Mouse (Mus musculus) MEL (cell line): Measurements from ENCODE around the gene Ptprn2. TPM values are rescaled to one million over a fixed set of nuclear protein-coding genes. Genes with fewer than 3 reads are reported as not detected.

ENCODE experiments used
- DNase-seq: peaks from one replicate; pipeline ENCODE4 v3.0.0; 2011; ENCODE audit warnings: low read depth, low spot score
- H3K27ac ChIP-seq: 2 replicates; pipeline ENCODE4 v1.5.1; 2012; ENCODE audit warnings: low read depth, mild to moderate bottlenecking, control low read depth, low read length, moderate library complexity; ENCODE audit not compliant: control insufficient read depth
- H3K27me3 ChIP-seq, 2 experiments: fragments of 150-350 bp in 1 of 2; sonication (generic) in 1 of 2; 2 replicates each; pipeline ENCODE4 v1.6.1; 2012; ENCODE audit warnings: low read length in 2 of 2, mild to moderate bottlenecking in 2 of 2, improper control_type of control experiment in 1 of 2, moderate library complexity in 1 of 2; ENCODE audit not compliant: insufficient read depth in 2 of 2, control insufficient read depth in 1 of 2
- H3K36me3 ChIP-seq, 2 experiments: 2 replicates each; pipeline ENCODE4 v1.6.1; 2012 to 2014; ENCODE audit warnings: low read length in 2 of 2, improper control_type of control experiment in 1 of 2, inconsistent platforms in 1 of 2, mild to moderate bottlenecking in 1 of 2; ENCODE audit not compliant: insufficient read depth in 2 of 2, control insufficient read depth in 1 of 2
- H3K4me1 ChIP-seq, 2 experiments: fragments of 150-350 bp in 1 of 2; sonication (generic) in 1 of 2; 2 replicates each; pipeline ENCODE4 v1.6.1; 2012; ENCODE audit warnings: low read length in 2 of 2, improper control_type of control experiment in 1 of 2, mild to moderate bottlenecking in 1 of 2; ENCODE audit not compliant: insufficient read depth in 2 of 2, control insufficient read depth in 1 of 2
- H3K4me3 ChIP-seq, 2 experiments: fragments of 150-350 bp in 1 of 2; sonication (generic) in 1 of 2; 2 replicates each; pipeline ENCODE4 v1.5.1; 2012; ENCODE audit warnings: low read depth in 2 of 2, low read length in 2 of 2, mild to moderate bottlenecking in 2 of 2, moderate library complexity in 2 of 2, control low read depth in 1 of 2, improper control_type of control experiment in 1 of 2; ENCODE audit not compliant: control insufficient read depth in 1 of 2, insufficient read depth in 1 of 2
- H3K79me2 ChIP-seq: 2 replicates; pipeline ENCODE4 v1.6.1; 2012; ENCODE audit warnings: mild to moderate bottlenecking, low read length, moderate library complexity; ENCODE audit not compliant: control insufficient read depth, poor library complexity, insufficient read depth
- H3K9ac ChIP-seq: 2 replicates; pipeline ENCODE4 v1.6.1; 2012; ENCODE audit warnings: low read depth, mild to moderate bottlenecking, control low read depth, low read length, moderate library complexity; ENCODE audit not compliant: control insufficient read depth, poor library complexity, severe bottlenecking
- H3K9me3 ChIP-seq: fragments of 150-350 bp; sonication (generic); replicated peaks from 2 replicates; pipeline ENCODE4 v1.6.1; 2012; ENCODE audit warnings: mild to moderate bottlenecking, low read length, improper control_type of control experiment, moderate library complexity; ENCODE audit not compliant: insufficient read depth
- BHLHE40 ChIP-seq: IDR thresholded peaks from 2 replicates; pipeline ENCODE4 v1.6.1; 2012; ENCODE audit warnings: low read depth, mild to moderate bottlenecking, inconsistent platforms, low read length, improper control_type of control experiment, borderline replicate concordance
- E2F4 ChIP-seq: IDR thresholded peaks from 2 replicates; pipeline ENCODE4 v1.6.1; 2011; ENCODE audit warnings: low read depth, low read length, improper control_type of control experiment, borderline replicate concordance
- GABPA ChIP-seq: IDR thresholded peaks from 2 replicates; pipeline ENCODE4 v1.6.1; 2012; ENCODE audit warnings: low read depth, mild to moderate bottlenecking, inconsistent platforms, low read length, improper control_type of control experiment, moderate library complexity
- GATA1 ChIP-seq: IDR thresholded peaks from 2 replicates; pipeline ENCODE4 v1.6.1; 2011; ENCODE audit warnings: low read depth, low read length, improper control_type of control experiment
- JUND ChIP-seq: IDR thresholded peaks from 2 replicates; pipeline ENCODE4 v1.6.1; 2011; ENCODE audit warnings: low read depth, mild to moderate bottlenecking, improper control_type of control experiment, low read length
- MAFK ChIP-seq: IDR thresholded peaks from 2 replicates; pipeline ENCODE4 v1.6.1; 2011; ENCODE audit warnings: low read depth, mild to moderate bottlenecking, low read length, improper control_type of control experiment, borderline replicate concordance
- MEF2A ChIP-seq: IDR thresholded peaks from 2 replicates; pipeline ENCODE4 v1.6.1; 2014; ENCODE audit warnings: low read depth, mild to moderate bottlenecking, inconsistent platforms, low read length, improper control_type of control experiment; ENCODE audit not compliant: poor library complexity, insufficient replicate concordance, severe bottlenecking; ENCODE audit errors: extremely low read depth
- MYB ChIP-seq: IDR thresholded peaks from 2 replicates; pipeline ENCODE4 v1.6.1; 2011; ENCODE audit warnings: mild to moderate bottlenecking, low read depth, low read length, improper control_type of control experiment
- NRF1 ChIP-seq: IDR thresholded peaks from 2 replicates; pipeline ENCODE4 v1.6.1; 2014; ENCODE audit warnings: low read depth, mild to moderate bottlenecking, inconsistent platforms, low read length, improper control_type of control experiment, moderate library complexity; ENCODE audit not compliant: poor library complexity, insufficient read depth, severe bottlenecking
- POLR2A ChIP-seq, 2 experiments: IDR thresholded peaks; 2 replicates each; pipeline ENCODE4 v1.6.1; 2011 to 2012; ENCODE audit warnings: low read length in 2 of 2, mild to moderate bottlenecking in 2 of 2, control low read depth in 1 of 2, improper control_type of control experiment in 1 of 2, low read depth in 1 of 2, moderate library complexity in 1 of 2; ENCODE audit not compliant: control insufficient read depth in 1 of 2, insufficient read depth in 1 of 2, poor library complexity in 1 of 2
- RAD21 ChIP-seq: IDR thresholded peaks from 2 replicates; pipeline ENCODE4 v1.6.1; 2011; ENCODE audit warnings: mild to moderate bottlenecking, low read depth, low read length, improper control_type of control experiment
- RCOR1 ChIP-seq: IDR thresholded peaks from 2 replicates; pipeline ENCODE4 v1.6.1; 2012; ENCODE audit warnings: low read depth, mild to moderate bottlenecking, inconsistent platforms, low read length, improper control_type of control experiment
- SMC3 ChIP-seq: IDR thresholded peaks from 2 replicates; pipeline ENCODE4 v1.6.1; 2011; ENCODE audit warnings: low read depth, low read length, improper control_type of control experiment
- TAL1 ChIP-seq: IDR thresholded peaks from 2 replicates; pipeline ENCODE4 v1.6.1; 2012; ENCODE audit warnings: mild to moderate bottlenecking, inconsistent platforms, low read length, moderate library complexity, mixed read lengths
- TBP ChIP-seq: IDR thresholded peaks from 2 replicates; pipeline ENCODE4 v1.8.0; 2011; ENCODE audit warnings: low read depth, low read length, improper control_type of control experiment
- TCF12 ChIP-seq: IDR thresholded peaks from 2 replicates; pipeline ENCODE4 v1.6.1; 2014; ENCODE audit warnings: low read depth, mild to moderate bottlenecking, inconsistent platforms, low read length, improper control_type of control experiment, moderate library complexity
- UBTF ChIP-seq: IDR thresholded peaks from 2 replicates; pipeline ENCODE4 v1.6.1; 2012; ENCODE audit warnings: low read depth, mild to moderate bottlenecking, inconsistent platforms, low read length, improper control_type of control experiment, moderate library complexity, borderline replicate concordance; ENCODE audit not compliant: insufficient read depth
- USF1 ChIP-seq: IDR thresholded peaks from 2 replicates; pipeline ENCODE4 v1.6.1; 2014; ENCODE audit warnings: low read depth, mild to moderate bottlenecking, inconsistent platforms, low read length, improper control_type of control experiment, moderate library complexity
- USF2 ChIP-seq, 2 experiments: IDR thresholded peaks; 2 replicates each; pipeline ENCODE4 v1.6.1; 2011 to 2012; ENCODE audit warnings: improper control_type of control experiment in 2 of 2, low read length in 2 of 2, borderline replicate concordance in 1 of 2, inconsistent platforms in 1 of 2, low read depth in 1 of 2, mild to moderate bottlenecking in 1 of 2; ENCODE audit not compliant: insufficient read depth in 1 of 2
- ZC3H11A ChIP-seq: IDR thresholded peaks from 2 replicates; pipeline ENCODE4 v1.6.1; 2012; ENCODE audit warnings: low read depth, mild to moderate bottlenecking, inconsistent platforms, low read length, improper control_type of control experiment
- ZKSCAN1 ChIP-seq: IDR thresholded peaks from 2 replicates; pipeline ENCODE4 v1.6.1; 2012; ENCODE audit warnings: low read depth, mild to moderate bottlenecking, inconsistent platforms, low read length, improper control_type of control experiment, moderate library complexity
- ZNF384 ChIP-seq: IDR thresholded peaks from 2 replicates; pipeline ENCODE4 v1.6.1; 2012; ENCODE audit warnings: low read depth, mild to moderate bottlenecking, inconsistent platforms, low read length, improper control_type of control experiment
- polyA plus RNA-seq, 2 experiments: library from polyadenylated mRNA; stranded (reverse) in 1 of 2; unstranded in 1 of 2; fragments of >175 nt in 1 of 2; fragments of >200 nt in 1 of 2; gene quantifications; 2 replicates each; pipeline versions ENCODE4 v1.2.1 to v1.2.4; 2012; ENCODE audit warnings: low replicate concordance in 2 of 2, low read depth in 1 of 2; ENCODE audit not compliant: insufficient read length in 2 of 2, insufficient read depth in 1 of 2, missing spikeins in 1 of 2
- total RNA-seq: library from RNA; depleted of rRNA; stranded (reverse); fragments of 300-350 nt; gene quantifications from 2 replicates; pipeline ENCODE4 v1.2.3, GENCODE M21; 2012

The Ptprn2 gene
- total and polyA plus RNA-seq, 3 experiments: not detected

GRCm38 (mm10) chr12:116481921-116482320 lies 3.6 kb upstream of the Ptprn2 start:
- no peaks in the 10 kb centered on the region for H3K27me3 ChIP-seq
- no peaks in the 10 kb centered on the region for H3K79me2 ChIP-seq
- peaks cover 0 to 14% of the 10 kb centered on the region in 2 experiments; a peak in 2 of 4 replicates for H3K36me3 ChIP-seq
- H3K9me3 ChIP-seq: no peaks in the 10 kb centered on the region
- DNase-seq: no peak
- TF ChIP-seq BHLHE40 (no peak), MEF2A (no peak), TAL1 (no peak), MAFK (no peak), JUND (no peak), RCOR1 (no peak), NRF1 (no peak), SMC3 (no peak), USF2 (IDR thresholded peaks at IDR 0.05; ENCODE audit: borderline replicate concordance in 1 of 2, insufficient read depth in 1 of 2, low read depth in 1 of 2, low read length in 2 of 2) (no peak), TCF12 (no peak), UBTF (no peak)
- peaks cover 12 to 15% of the 10 kb centered on the region in 2 experiments for H3K4me1 ChIP-seq
- no peak overlapping the region for H3K4me3 ChIP-seq
- H3K9ac ChIP-seq: no peak overlapping the region
- H3K27ac ChIP-seq: no peak overlapping the region

GRCm38 (mm10) chr12:116483581-116483980 lies 1.9 kb upstream of the Ptprn2 start:
- Histone ChIP-seq H3K27ac (no peak overlapping the region), H3K36me3 (peaks cover 0 to 14% of the 10 kb centered on the region in 2 experiments; a peak in 2 of 4 replicates), H3K79me2 (no peaks in the 10 kb centered on the region), H3K9ac (no peak overlapping the region), H3K4me3 (no peak overlapping the region), H3K4me1 (peaks cover 12 to 14% of the 10 kb centered on the region in 2 experiments), H3K9me3 (no peaks in the 10 kb centered on the region), H3K27me3 (no peaks in the 10 kb centered on the region)
- TF ChIP-seq ZC3H11A (no peak), RAD21 (no peak), GABPA (no peak), GATA1 (no peak), TBP (no peak), JUND (no peak), ZKSCAN1 (no peak), ZNF384 (no peak), USF1 (no peak), NRF1 (no peak), E2F4 (no peak), MYB (no peak), POLR2A (IDR thresholded peaks at IDR 0.05; ENCODE audit: control insufficient read depth in 1 of 2, insufficient read depth in 1 of 2, low read depth in 1 of 2, low read length in 2 of 2, poor library complexity in 1 of 2) (no peak)
- DNase-seq: no peak
